Mouse (Mus musculus): ENCODE results near the gene Slc26a1. TPM values are rescaled to one million over a fixed set of nuclear protein-coding genes. Genes with fewer than 3 reads are reported as not detected.

The Slc26a1 gene
- 0.43 and 0.61 TPM in 2 replicates for polyA plus RNA-seq (2016; fragmentation: Nextera tagmentation; extraction: Ambion mirVana)

DNA sequence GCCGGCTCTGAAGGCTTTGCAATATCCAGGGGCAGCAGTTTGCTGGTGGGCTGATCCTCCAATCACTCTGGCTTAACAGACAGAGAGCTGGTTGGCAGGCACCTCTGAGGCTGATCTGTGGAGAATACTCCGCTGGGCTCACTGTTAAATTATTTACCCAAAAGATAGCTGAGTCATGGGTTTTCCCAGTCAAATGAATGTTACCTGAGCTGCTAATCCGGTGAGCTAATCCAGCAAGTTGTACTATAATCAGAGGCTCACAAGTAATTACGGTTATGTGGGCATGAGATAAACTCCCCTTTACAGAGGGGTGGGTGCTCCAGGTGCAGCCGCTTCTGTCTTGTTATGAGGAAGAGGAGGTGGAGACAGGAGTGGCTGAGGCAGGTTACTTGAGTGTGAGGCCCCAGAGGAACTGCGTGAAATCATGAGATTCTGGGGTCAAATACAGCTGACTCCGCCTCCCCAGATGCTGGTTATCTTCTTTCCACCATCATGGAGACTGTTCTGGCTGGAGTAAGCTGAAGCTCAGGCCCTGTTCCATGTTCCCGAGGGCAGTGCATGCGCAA lies at the start of gene Slc26a1:
Gene Slc26a1, minus strand, starts transcription at position 319 of the 566 bp plus-strand sequence.
- Histone ChIP-seq H3K4me1 (peaks cover 16% of the 10 kb centered on the region), H3K36me3 (peaks cover 24% of the 10 kb centered on the region), H3K27ac (no peak within 1 kb of the TSS), H3K9me3 (replicated peaks) (no peaks in the 10 kb centered on the region), H3K4me3 (no peak within 1 kb of the TSS), H3K27me3 (ENCODE audit: low read depth, poor library complexity, severe bottlenecking) (no peaks in the 10 kb centered on the region)
- DNase-seq (ENCODE audit: low spot score): no peak
- 80% methylated on average over 9 of the region's 9 CpGs for WGBS

DNA sequence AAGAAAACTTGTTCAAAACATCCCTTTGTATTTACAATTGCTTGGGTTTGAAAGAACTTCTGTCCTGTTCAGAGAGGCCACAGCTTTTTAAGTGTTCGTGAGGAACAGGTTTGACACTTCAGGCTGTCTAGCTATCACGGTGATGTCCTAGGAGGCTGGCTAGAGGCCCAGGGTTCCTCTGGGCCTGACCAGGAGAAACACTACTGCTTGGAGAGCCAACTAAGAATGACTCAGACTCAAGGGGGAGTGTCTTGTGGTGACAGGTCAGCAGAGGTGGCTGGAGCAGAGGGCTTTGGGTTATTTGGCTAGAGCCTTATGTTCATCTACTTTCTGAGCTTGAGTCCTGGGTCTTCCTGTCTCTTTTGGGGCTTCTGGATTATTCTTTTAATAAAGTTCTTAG lies 48.6 kb upstream of the Slc26a1 start:
- 88% methylated on average over 2 of the region's 2 CpGs for WGBS
- H3K9me3 ChIP-seq (replicated peaks): no peaks in the 10 kb centered on the region
- no peak for DNase-seq (ENCODE audit: low spot score)
- no peak overlapping the region for H3K27ac ChIP-seq
- no peaks in the 10 kb centered on the region for H3K27me3 ChIP-seq (ENCODE audit: low read depth, poor library complexity, severe bottlenecking)
- H3K36me3 ChIP-seq: no peaks in the 10 kb centered on the region
- 0 out of 2 replicates have a peak, but pooled peaks cover 2% of the 10 kb centered on the region for H3K4me1 ChIP-seq
- H3K4me3 ChIP-seq: no peak overlapping the region

DNA sequence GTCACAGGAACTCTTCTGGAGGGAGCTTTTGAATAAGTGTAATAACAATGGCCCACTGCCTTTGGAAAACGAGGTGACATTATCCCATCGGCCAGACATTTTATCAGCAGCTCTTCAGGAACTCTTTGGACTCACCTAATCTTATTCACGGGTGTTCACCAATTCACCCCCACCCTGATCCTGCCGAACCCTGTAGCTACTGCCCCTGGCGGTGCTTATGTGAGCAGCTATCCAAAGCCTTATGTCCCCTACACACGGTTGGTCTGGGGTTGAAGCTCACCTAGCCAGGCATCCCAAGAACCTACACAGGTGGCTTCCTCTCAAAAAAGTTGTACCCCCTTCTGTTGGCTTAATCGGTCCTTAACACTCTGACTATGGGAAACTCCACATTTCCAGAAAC lies 44.4 kb upstream of the Slc26a1 start:
- no peak for DNase-seq (ENCODE audit: low spot score)
- WGBS: 70% methylated on average over 7 of the region's 7 CpGs
- H3K9me3 ChIP-seq (replicated peaks): no peaks in the 10 kb centered on the region
- H3K27ac ChIP-seq: no peak overlapping the region
- H3K4me3 ChIP-seq: no peak overlapping the region
- H3K4me1 ChIP-seq: peaks cover 18% of the 10 kb centered on the region
- H3K27me3 ChIP-seq (ENCODE audit: low read depth, poor library complexity, severe bottlenecking): no peaks in the 10 kb centered on the region
- no peaks in the 10 kb centered on the region for H3K36me3 ChIP-seq

DNA sequence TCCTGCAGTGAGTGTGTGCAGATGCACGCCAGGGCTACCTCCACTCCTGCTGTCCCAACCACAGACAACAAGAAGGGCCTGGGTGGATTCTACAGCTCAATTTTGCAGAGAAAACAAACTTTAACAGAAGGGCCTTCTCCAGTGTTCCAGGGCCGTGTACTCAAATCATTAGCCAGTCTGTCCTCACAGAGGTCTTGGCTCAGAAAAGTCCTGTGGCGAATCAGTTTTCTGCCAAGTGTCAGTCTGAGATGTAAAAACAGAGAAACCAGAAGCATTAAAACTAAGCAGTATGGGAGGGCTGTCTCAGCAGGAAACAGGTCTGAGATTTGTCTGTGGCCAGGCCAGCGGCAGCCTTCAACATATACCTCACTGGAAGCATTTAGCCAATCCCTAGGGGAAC lies 42.7 kb upstream of the Slc26a1 start:
- H3K27ac ChIP-seq: peak overlapping the region; percentile 64
- no peak for DNase-seq (ENCODE audit: low spot score)
- no peaks in the 10 kb centered on the region for H3K9me3 ChIP-seq (replicated peaks)
- H3K4me3 ChIP-seq: no peak overlapping the region
- no peaks in the 10 kb centered on the region for H3K27me3 ChIP-seq (ENCODE audit: low read depth, poor library complexity, severe bottlenecking)
- peaks cover 31% of the 10 kb centered on the region for H3K4me1 ChIP-seq
- 44% methylated on average over 4 of the region's 4 CpGs for WGBS
- H3K36me3 ChIP-seq: no peaks in the 10 kb centered on the region

DNA sequence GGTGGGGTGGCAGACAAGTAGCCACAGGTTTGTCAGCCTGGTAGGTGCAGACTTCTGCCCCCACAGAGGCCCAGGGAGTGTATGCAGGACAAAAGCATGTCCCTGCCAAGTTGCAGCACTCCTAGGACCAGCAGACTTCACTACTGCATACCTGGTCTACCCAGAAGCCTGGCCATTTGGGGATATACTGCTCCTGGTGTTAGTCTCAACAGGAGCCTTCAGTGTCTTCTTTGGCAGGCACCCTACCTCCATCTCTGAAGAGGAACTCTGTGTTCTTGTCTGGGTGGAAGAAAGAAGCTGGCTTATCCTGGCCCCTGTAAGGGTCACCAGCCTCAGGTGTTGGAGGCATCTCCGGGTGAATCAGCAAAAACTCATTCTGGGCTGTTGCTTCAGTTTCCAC lies 40.6 kb upstream of the Slc26a1 start:
- no peak overlapping the region for H3K4me3 ChIP-seq
- 90% methylated on average over 1 of the region's 1 CpGs for WGBS
- H3K9me3 ChIP-seq (replicated peaks): no peaks in the 10 kb centered on the region
- no peak overlapping the region for H3K27ac ChIP-seq
- no peak for DNase-seq (ENCODE audit: low spot score)
- H3K4me1 ChIP-seq: peaks cover 31% of the 10 kb centered on the region
- no peaks in the 10 kb centered on the region for H3K27me3 ChIP-seq (ENCODE audit: low read depth, poor library complexity, severe bottlenecking)
- H3K36me3 ChIP-seq: no peaks in the 10 kb centered on the region

DNA sequence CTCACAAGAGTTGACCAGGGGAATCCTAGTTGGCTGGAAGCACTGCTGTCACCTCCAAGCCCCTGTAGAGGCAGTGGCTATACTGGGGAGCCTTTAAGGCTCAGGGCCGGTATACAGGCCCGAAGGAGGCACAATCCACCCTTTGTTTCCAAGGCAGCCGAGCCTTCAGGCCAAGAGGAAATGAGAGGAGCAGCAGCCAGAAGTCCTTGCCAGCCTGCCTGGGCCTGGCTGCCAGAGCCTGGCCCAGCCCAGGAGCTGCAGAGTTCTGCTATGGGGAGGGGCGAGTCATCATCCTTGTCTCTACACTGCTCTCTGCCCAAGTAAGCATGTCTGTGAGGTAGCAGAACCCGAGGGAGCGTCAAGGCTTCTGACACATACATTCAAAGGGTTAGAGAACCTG lies 38.8 kb upstream of the Slc26a1 start:
- peak overlapping the region; percentile 58 for H3K27ac ChIP-seq
- H3K4me1 ChIP-seq: peaks cover 31% of the 10 kb centered on the region
- no peaks in the 10 kb centered on the region for H3K27me3 ChIP-seq (ENCODE audit: low read depth, poor library complexity, severe bottlenecking)
- H3K4me3 ChIP-seq: no peak overlapping the region
- no peaks in the 10 kb centered on the region for H3K9me3 ChIP-seq (replicated peaks)
- 70% methylated on average over 6 of the region's 6 CpGs for WGBS
- H3K36me3 ChIP-seq: no peaks in the 10 kb centered on the region
- DNase-seq (ENCODE audit: low spot score): no peak

DNA sequence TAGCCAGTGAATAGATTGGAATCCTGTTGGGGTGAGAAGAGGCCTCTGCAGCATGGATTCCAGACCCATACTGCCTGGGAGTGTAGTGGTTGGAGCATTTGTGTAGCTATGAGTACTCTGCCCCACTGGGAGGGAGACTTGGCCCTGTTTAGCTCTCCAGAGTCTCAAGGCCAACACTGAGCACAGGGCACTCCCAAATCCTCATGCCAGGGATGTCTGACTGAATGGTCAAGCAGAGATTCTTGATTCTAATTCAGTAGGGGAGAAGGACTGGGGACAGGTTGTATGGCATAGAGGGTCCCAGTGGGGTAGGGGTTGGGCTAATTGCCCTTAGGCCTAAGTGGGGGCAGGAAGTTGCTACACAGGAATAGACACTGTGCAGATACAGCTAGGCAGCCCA lies 38.3 kb upstream of the Slc26a1 start:
- Histone ChIP-seq H3K27me3 (ENCODE audit: low read depth, poor library complexity, severe bottlenecking) (no peaks in the 10 kb centered on the region), H3K36me3 (peaks cover 4% of the 10 kb centered on the region), H3K27ac (peak overlapping the region; percentile 58), H3K4me3 (no peak overlapping the region), H3K9me3 (replicated peaks) (no peaks in the 10 kb centered on the region), H3K4me1 (peaks cover 34% of the 10 kb centered on the region)
- no peak for DNase-seq (ENCODE audit: low spot score)

DNA sequence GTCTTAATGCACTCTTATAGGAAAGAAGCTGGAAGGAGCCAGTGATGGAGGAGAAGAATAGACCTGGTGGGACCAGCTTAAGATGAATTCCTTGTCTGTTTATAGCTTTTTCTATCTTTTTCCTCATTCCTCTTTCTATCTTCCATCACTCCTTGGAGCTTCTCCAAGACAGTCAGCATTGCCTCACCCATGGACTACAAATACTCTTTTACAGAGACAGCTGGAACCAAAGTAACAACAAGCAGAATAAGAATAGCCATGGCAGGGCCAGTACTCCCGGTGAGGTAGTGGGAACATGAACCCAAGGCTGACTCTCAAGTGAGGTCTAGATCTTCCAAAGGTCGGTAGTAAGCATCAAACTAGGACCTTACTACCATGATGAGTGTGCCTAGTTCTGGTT lies 37.7 kb upstream of the Slc26a1 start:
- DNase-seq (ENCODE audit: low spot score): no peak
- no peak overlapping the region for H3K27ac ChIP-seq
- WGBS: 91% methylated on average over 2 of the region's 2 CpGs
- H3K4me3 ChIP-seq: no peak overlapping the region
- H3K27me3 ChIP-seq (ENCODE audit: low read depth, poor library complexity, severe bottlenecking): no peaks in the 10 kb centered on the region
- H3K4me1 ChIP-seq: peaks cover 28% of the 10 kb centered on the region
- no peaks in the 10 kb centered on the region for H3K9me3 ChIP-seq (replicated peaks)
- H3K36me3 ChIP-seq: peaks cover 10% of the 10 kb centered on the region

DNA sequence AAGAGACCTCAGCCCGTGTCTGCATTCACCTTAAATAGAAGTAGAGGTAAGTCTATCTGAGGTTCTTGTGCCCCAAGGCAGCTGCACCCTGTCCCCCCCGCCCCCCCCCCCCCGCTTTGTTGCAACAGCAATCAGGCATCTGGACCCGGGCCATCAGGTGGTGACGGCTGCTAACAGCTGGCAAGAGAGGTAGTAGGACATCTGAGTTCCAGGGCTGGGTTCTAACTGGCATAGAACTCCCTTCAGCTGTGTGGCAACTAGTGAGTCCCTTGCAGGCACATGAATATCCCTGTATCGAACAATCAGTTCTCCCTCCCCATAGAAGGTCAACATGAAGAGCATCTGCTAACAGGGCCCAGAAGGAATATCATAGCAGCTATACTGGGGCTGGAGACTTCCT lies 36.6 kb upstream of the Slc26a1 start:
- DNase-seq (ENCODE audit: low spot score): no peak
- H3K4me1 ChIP-seq: peaks cover 21% of the 10 kb centered on the region; the same call in 1 of the 2 replicates
- WGBS: 83% methylated on average over 6 of the region's 6 CpGs

DNA sequence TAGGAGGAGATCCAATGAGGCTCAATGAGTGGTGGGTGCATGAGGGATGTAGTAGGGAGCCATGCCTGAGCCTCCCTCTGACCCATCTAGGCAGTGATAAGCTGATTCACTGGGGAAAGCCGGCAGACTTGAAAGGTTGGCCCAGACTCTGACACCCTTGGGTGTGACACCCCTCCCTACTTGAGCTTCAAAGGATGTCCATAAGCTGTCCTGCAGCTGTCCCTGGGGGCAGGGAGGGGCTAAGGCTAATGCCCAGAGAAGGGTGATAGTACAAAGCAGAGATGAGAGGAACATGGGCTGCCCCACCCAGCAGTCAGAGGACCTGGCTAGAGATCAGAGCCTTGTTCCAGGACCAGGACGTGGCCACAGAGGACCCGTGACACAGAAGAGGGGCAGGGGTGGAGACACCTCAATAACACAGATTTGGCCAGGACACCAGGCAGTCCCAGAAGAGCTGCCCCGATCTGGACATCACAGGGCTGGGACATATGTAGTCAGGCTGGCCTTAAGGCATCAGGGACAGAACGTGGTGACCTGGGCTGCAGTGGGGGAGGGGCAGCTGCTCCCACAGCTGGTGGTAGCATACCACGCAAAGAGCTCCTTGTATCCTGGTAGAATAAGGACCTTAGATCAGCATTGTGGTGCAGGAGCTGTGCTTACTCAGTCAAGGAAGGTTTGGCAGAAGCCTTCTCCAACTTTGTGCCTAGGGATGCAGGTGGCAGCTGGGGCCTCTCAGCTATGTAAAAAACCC lies 33.8 kb upstream of the Slc26a1 start:
- H3K27me3 ChIP-seq (ENCODE audit: low read depth, poor library complexity, severe bottlenecking): no peaks in the 10 kb centered on the region
- no peak overlapping the region for H3K4me3 ChIP-seq
- no peaks in the 10 kb centered on the region for H3K9me3 ChIP-seq (replicated peaks)
- DNase-seq (ENCODE audit: low spot score): no peak
- H3K27ac ChIP-seq: no peak overlapping the region
- WGBS: 37% methylated on average over 6 of the region's 6 CpGs
- peaks cover 13% of the 10 kb centered on the region; the same call in 1 of the 2 replicates for H3K4me1 ChIP-seq
- peaks cover 50% of the 10 kb centered on the region for H3K36me3 ChIP-seq

More for the DNA sequence above, 36.6 kb upstream of the Slc26a1 start:
- no peak overlapping the region for H3K27ac ChIP-seq
- H3K4me3 ChIP-seq: no peak overlapping the region
- H3K9me3 ChIP-seq (replicated peaks): no peaks in the 10 kb centered on the region
- H3K27me3 ChIP-seq (ENCODE audit: low read depth, poor library complexity, severe bottlenecking): no peaks in the 10 kb centered on the region
- peaks cover 22% of the 10 kb centered on the region for H3K36me3 ChIP-seq

DNA sequence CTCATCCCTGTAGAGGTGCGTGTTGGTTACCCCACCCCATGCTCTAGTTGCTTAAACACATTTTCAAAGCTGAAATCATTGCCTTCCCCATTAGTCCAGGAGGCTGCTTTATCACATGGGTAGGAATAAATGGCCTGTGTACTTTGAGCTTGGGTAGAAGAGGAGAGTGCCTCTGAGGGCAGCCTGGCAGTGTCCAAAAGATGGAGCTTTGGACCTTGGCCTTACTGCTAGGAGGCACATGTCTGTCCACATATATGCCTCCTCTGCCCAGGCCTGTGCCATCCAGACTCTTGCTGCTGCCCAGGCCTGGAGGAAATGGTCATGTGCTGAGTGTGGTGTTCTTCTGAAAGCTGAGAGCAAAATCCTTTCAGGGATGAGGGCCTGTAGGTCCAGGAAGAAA lies 33.0 kb upstream of the Slc26a1 start:
- DNase-seq (ENCODE audit: low spot score): no peak
- Histone ChIP-seq H3K4me3 (no peak overlapping the region), H3K4me1 (peaks cover 15% of the 10 kb centered on the region), H3K9me3 (replicated peaks) (no peaks in the 10 kb centered on the region), H3K27ac (no peak overlapping the region), H3K36me3 (peaks cover 57% of the 10 kb centered on the region), H3K27me3 (ENCODE audit: low read depth, poor library complexity, severe bottlenecking) (no peaks in the 10 kb centered on the region)
- WGBS: 91% methylated on average over 1 of the region's 1 CpGs

DNA sequence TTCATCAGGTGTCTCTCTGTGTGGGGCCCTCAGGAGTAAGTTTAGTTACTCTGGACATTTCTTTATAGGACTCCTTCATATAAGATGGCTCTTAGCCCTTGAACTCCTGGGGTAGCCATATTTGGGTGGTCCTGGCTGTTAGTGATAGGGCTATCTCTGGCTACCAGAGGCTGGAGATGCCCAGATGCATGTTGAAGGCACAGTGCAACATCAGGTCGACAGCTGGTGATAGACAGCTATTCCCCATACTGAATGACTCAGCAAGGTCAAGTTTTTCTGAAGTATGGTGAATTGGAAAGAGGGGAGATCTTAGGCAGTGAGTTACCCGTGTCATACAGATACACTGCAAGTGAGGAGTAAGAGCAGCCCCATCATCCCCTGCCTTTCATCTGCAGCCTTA lies 32.4 kb upstream of the Slc26a1 start:
- Histone ChIP-seq H3K4me1 (peaks cover 19% of the 10 kb centered on the region), H3K9me3 (replicated peaks) (no peaks in the 10 kb centered on the region), H3K27ac (no peak overlapping the region), H3K36me3 (peaks cover 64% of the 10 kb centered on the region), H3K4me3 (no peak overlapping the region), H3K27me3 (ENCODE audit: low read depth, poor library complexity, severe bottlenecking) (no peaks in the 10 kb centered on the region)
- 85% methylated on average over 2 of the region's 2 CpGs for WGBS
- DNase-seq (ENCODE audit: low spot score): no peak

DNA sequence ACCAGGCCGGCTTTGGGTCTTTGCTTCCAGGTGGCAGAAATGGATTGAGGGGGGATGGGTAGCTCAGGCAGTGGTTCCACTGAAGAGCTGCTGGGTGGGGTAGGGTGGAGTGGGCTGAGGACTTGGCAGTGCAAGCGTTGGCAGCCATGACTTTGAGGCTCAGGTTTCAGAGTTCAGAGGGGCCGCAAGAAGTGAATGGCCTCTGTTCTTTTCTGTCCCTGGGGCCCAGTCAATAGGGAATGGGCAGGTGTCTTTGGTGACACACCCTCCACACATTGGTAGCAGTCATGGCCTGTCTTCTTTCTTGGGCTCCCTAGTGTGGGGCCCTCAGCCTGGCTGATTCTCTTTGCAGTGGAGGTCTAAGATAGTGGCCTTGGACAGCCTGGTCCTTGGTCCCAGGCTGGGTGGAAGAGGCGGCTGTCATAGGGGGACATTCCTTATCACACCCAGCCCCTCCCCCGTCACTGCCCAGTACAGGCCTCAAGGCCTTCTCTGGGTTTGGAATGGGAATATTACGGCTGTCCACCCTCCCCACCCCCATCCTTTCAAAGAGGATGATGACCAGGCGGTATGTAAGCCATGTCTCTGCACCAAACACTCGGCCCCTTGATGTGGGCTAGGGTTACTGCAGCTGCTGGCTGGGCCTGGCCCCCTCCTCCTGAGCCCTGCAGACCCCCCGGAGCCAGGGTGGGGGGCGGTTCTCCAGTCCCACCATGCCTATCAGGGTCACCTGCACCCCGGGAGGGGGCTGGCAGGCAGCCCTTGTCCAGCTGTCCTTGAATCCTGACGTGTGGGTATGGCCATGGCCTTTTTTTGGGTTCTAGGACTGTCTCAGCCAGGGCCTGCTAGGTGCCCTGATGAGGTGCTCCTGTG lies 28.6 kb upstream of the Slc26a1 start:
- no peak for DNase-seq (ENCODE audit: low spot score)
- Histone ChIP-seq H3K4me3 (no peak overlapping the region), H3K27ac (0 out of 2 replicates have a peak overlapping the region, but pooled peaks have one; percentile 19), H3K27me3 (ENCODE audit: low read depth, poor library complexity, severe bottlenecking) (no peaks in the 10 kb centered on the region), H3K4me1 (peaks cover 45% of the 10 kb centered on the region), H3K36me3 (peaks cover 87% of the 10 kb centered on the region), H3K9me3 (replicated peaks) (no peaks in the 10 kb centered on the region)
- WGBS: 76% methylated on average over 12 of the region's 12 CpGs

Data from limb, embryonic 10.5 days (tissue).